Mouse (Mus musculus) CD4-positive, CD25-positive, alpha-beta regulatory T cell, adult 4 months (primary cell): Measurements from ENCODE around the gene Abca8b. TPM values are rescaled to one million over a fixed set of nuclear protein-coding genes. Genes with fewer than 3 reads are reported as not detected.

ENCODE experiments used
- polyA plus RNA-seq, 2 experiments: library from polyadenylated mRNA; unstranded; fragments of 100-300 nt; shearing (Covaris generic); gene quantifications; one replicate each; pipeline ENCODE4 v1.2.1; 2017

Abca8b gene
- polyA plus RNA-seq, 2 experiments from 2014 or later: 0.05 TPM; not detected in 1

Other genes with a start within 250 kb of the Abca8b start
- under 1 TPM in 1 of 2 experiments, not detected in 1; 0.94 TPM for gene 1700012B07Rik, start 167.8 kb downstream of the Abca8b start, polyA plus RNA-seq
- gene Abca8a, start 100.1 kb upstream of the Abca8b start, polyA plus RNA-seq: not detected
- not detected for gene Abca9, start 172.4 kb upstream of the Abca8b start, polyA plus RNA-seq